Mouse (Mus musculus): ENCODE measurements around the gene Csnk1g1. TPM values are rescaled to one million over a fixed set of nuclear protein-coding genes. Genes with fewer than 3 reads are reported as not detected.
A peak's percentile ranks its signal among the peaks of the same experiment; 100 is the strongest.

Gene Csnk1g1
- polyA plus RNA-seq, 1 experiment from 2014 or later: 27.8 TPM

DNA sequence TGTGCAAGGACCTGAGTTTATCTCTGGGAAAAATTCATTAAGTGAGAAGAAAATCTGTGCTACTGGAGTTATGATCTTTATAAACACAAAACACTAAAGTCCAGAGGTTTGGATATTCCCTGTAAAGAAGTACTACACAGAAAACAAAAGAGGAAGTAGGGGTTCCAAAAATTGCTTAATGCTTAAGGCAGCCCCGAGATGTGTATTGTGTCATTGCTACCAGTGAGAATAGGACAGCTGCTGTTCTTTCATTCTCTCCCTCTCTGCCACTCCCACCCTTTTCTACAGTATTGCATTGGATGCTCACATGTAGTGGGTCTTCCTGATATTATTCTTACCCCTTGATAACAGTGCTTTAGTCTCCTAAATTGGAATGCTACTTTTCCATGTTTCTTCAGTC, 74.1 kb downstream of the Csnk1g1 start:
- Histone ChIP-seq H3K9me3 (ENCODE audit: control insufficient read depth, low read length) (no peaks in the 10 kb centered on the region), H3K4me1 (replicated peaks; ENCODE audit: control insufficient read depth, insufficient read depth, low read length) (no peaks in the 10 kb centered on the region), H3K27me3 (replicated peaks; ENCODE audit: control insufficient read depth, insufficient read depth, low read length) (no peaks in the 10 kb centered on the region), H3K4me3 (replicated peaks; ENCODE audit: low read length) (no peak overlapping the region), H3K36me3 (ENCODE audit: control insufficient read depth, insufficient read depth) (no peaks in the 10 kb centered on the region), H3K27ac (ENCODE audit: low read length) (no peak overlapping the region), H3K9ac (replicated peaks; ENCODE audit: low read depth, low read length) (no peak overlapping the region), H3K4me2 (ENCODE audit: low read length) (no peak overlapping the region)
- no peak for ATAC-seq
- WGBS: 65% methylated on average over 1 of the region's 1 CpGs

DNA sequence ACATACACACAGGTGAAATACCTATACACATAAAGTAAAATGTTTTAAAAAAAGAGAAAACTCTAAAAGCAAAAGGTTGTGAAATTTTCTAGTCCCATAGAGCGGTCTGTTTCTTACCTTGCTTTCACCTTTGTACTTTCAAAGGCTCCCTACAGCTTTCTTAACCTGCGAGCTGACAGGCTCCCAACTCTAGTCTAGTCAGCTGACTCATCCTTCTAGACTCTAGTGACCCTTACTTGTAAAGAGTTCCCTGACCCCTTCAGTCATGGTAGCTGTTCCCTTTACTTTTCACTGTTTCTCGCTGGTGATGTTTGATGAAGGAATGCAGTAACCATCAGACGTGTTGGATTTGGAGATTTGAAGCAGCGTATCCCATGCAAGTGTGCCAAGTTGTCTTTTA, 78.3 kb downstream of the Csnk1g1 start:
- 88% methylated on average over 5 of the region's 5 CpGs for WGBS
- no peak overlapping the region for H3K4me2 ChIP-seq (ENCODE audit: low read length)

DNA sequence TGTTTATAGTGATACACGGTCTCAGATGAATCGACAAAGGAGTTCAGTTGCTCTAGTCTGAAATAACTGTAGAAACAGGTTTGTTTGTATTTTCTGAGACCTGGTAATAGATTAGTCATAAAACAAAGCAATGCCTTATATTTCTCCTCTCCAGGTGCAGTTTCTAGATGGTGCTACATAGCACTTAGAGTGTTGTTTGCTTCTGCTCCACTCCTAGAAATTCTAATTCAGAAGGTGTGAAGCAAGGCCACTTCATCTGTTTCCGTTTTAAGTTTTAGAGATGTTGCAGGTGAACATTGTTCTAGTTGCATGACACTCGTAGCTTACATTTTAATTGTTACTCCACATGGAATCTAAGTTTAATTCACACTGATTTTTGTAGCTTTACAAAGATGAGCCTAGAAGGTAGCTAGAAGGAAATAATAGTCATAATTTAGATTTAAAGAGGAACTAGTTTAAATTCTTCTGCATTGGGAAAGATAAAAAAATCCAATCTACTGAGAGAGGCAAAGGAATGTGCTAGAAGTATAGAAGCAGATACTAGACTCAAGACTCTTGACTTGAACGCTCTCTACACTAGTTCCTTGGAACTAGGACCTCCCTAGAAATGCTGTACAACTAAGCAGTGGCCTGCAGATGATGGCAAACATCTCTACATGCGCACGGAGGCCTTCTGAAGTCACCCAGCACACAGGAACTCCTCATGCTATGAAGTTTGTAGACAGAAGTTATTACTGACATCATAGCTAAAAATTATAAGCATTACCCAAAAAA, 87.1 kb downstream of the Csnk1g1 start:
- no peaks in the 10 kb centered on the region for H3K4me1 ChIP-seq (replicated peaks; ENCODE audit: control insufficient read depth, insufficient read depth, low read length)
- no peaks in the 10 kb centered on the region for H3K27me3 ChIP-seq (replicated peaks; ENCODE audit: control insufficient read depth, insufficient read depth, low read length)
- H3K9me3 ChIP-seq (ENCODE audit: control insufficient read depth, low read length): no peaks in the 10 kb centered on the region
- no peak overlapping the region for H3K4me2 ChIP-seq (ENCODE audit: low read length)
- H3K9ac ChIP-seq (replicated peaks; ENCODE audit: low read depth, low read length): no peak overlapping the region
- no peaks in the 10 kb centered on the region for H3K36me3 ChIP-seq (ENCODE audit: control insufficient read depth, insufficient read depth)
- no peak for ATAC-seq
- H3K4me3 ChIP-seq (replicated peaks; ENCODE audit: low read length): no peak overlapping the region
- WGBS: 93% methylated on average over 7 of the region's 7 CpGs
- no peak overlapping the region for H3K27ac ChIP-seq (ENCODE audit: low read length)

More for the DNA sequence above, 78.3 kb downstream of the Csnk1g1 start:
- H3K27me3 ChIP-seq (replicated peaks; ENCODE audit: control insufficient read depth, insufficient read depth, low read length): no peaks in the 10 kb centered on the region
- H3K27ac ChIP-seq (ENCODE audit: low read length): no peak overlapping the region
- no peak overlapping the region for H3K9ac ChIP-seq (replicated peaks; ENCODE audit: low read depth, low read length)
- H3K36me3 ChIP-seq (ENCODE audit: control insufficient read depth, insufficient read depth): no peaks in the 10 kb centered on the region
- H3K9me3 ChIP-seq (ENCODE audit: control insufficient read depth, low read length): no peaks in the 10 kb centered on the region
- no peaks in the 10 kb centered on the region for H3K4me1 ChIP-seq (replicated peaks; ENCODE audit: control insufficient read depth, insufficient read depth, low read length)
- no peak overlapping the region for H3K4me3 ChIP-seq (replicated peaks; ENCODE audit: low read length)
- no peak for ATAC-seq

DNA sequence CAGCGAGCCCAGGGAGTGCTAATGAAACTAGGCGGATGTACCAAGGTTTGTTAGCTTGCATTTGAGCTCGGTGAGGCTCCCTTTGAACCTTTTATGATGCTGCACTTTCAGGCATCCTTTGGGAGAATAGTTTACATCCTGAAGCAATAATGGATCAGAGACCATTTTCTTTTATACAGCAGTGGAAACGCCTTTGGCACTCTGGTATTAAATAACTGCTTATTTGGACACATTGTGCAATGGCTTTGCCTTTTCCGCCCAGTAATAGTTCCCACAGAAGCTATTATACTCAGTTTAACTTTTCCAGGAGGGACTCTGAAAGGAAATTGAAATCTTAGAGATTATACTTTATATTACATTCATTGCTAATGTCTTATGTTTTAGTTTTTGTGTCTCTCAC, 90.2 kb downstream of the Csnk1g1 start:
- Histone ChIP-seq H3K9ac (replicated peaks; ENCODE audit: low read depth, low read length) (no peak overlapping the region), H3K27ac (ENCODE audit: low read length) (no peak overlapping the region), H3K36me3 (ENCODE audit: control insufficient read depth, insufficient read depth) (peaks cover 3% of the 10 kb centered on the region; the same call in 1 of the 2 replicates), H3K4me1 (replicated peaks; ENCODE audit: control insufficient read depth, insufficient read depth, low read length) (no peaks in the 10 kb centered on the region), H3K27me3 (replicated peaks; ENCODE audit: control insufficient read depth, insufficient read depth, low read length) (no peaks in the 10 kb centered on the region), H3K4me3 (replicated peaks; ENCODE audit: low read length) (no peak overlapping the region), H3K9me3 (ENCODE audit: control insufficient read depth, low read length) (no peaks in the 10 kb centered on the region), H3K4me2 (ENCODE audit: low read length) (no peak overlapping the region)
- no peak for ATAC-seq
- 40% methylated on average over 5 of the region's 5 CpGs for WGBS

DNA sequence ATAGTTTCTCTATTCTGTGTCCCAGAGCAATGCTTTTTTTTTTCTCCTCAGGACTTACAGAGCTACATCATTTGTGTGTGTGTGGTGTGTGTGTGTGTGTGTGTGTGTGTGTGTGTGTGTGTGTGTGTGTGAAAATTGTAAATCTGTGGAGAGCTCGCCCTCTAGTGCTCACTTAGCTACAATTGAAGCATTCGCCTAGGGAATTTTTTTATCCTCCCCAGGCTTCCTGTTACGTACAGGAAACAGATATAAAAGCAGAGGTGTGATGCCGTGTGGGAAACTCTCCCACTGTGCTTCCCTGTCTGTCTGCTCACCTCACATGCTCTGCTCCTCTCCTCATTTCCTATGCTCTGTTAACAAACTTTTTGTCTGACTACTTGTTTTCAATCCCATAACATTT, 95.7 kb downstream of the Csnk1g1 start:
- H3K4me2 ChIP-seq (ENCODE audit: low read length): no peak overlapping the region
- H3K27me3 ChIP-seq (replicated peaks; ENCODE audit: control insufficient read depth, insufficient read depth, low read length): no peaks in the 10 kb centered on the region
- ATAC-seq: no peak
- H3K9ac ChIP-seq (replicated peaks; ENCODE audit: low read depth, low read length): no peak overlapping the region
- no peaks in the 10 kb centered on the region for H3K9me3 ChIP-seq (ENCODE audit: control insufficient read depth, low read length)
- H3K36me3 ChIP-seq (ENCODE audit: control insufficient read depth, insufficient read depth): peaks cover 5% of the 10 kb centered on the region; the same call in 1 of the 2 replicates
- no peak overlapping the region for H3K27ac ChIP-seq (ENCODE audit: low read length)
- WGBS: 39% methylated on average over 4 of the region's 4 CpGs
- no peaks in the 10 kb centered on the region for H3K4me1 ChIP-seq (replicated peaks; ENCODE audit: control insufficient read depth, insufficient read depth, low read length)
- H3K4me3 ChIP-seq (replicated peaks; ENCODE audit: low read length): no peak overlapping the region

DNA sequence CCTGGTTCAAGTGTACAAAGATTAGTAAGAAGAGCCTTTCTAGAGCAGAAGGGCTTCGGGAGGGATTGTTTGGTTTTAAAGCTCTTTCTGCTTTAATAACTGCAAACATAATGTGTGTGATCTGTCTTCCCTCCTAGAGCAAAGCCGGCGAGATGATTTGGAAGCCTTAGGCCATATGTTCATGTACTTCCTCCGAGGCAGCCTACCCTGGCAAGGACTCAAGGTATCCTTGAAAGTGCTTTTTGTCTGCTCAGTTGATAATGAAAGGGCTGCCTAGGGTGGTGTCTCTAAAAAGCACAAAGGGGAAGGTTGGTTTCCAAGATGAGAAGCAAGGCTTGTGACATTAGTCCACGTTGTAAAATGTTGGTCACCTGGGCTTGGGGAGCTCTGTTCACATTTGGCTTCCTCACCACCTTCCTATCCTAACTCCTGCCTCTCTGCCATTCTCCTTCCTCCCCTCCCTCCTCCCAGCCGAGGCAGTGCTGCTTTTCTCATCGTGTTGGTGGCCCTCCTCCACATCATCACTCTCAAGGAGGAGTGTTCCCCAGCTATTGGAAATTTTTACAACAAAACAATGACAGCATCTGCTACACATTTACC, 99.0 kb downstream of the Csnk1g1 start:
- Histone ChIP-seq H3K27me3 (replicated peaks; ENCODE audit: control insufficient read depth, insufficient read depth, low read length) (no peaks in the 10 kb centered on the region), H3K4me3 (replicated peaks; ENCODE audit: low read length) (no peak overlapping the region), H3K4me1 (replicated peaks; ENCODE audit: control insufficient read depth, insufficient read depth, low read length) (no peaks in the 10 kb centered on the region), H3K9ac (replicated peaks; ENCODE audit: low read depth, low read length) (no peak overlapping the region), H3K9me3 (ENCODE audit: control insufficient read depth, low read length) (no peaks in the 10 kb centered on the region), H3K36me3 (ENCODE audit: control insufficient read depth, insufficient read depth) (peaks cover 7% of the 10 kb centered on the region; the same call in 1 of the 2 replicates), H3K27ac (ENCODE audit: low read length) (peak overlapping the region; percentile 47), H3K4me2 (ENCODE audit: low read length) (no peak overlapping the region)
- ATAC-seq: no peak
- whole genome bisulfite sequencing: 52% methylated on average over 7 of the region's 7 CpGs

DNA sequence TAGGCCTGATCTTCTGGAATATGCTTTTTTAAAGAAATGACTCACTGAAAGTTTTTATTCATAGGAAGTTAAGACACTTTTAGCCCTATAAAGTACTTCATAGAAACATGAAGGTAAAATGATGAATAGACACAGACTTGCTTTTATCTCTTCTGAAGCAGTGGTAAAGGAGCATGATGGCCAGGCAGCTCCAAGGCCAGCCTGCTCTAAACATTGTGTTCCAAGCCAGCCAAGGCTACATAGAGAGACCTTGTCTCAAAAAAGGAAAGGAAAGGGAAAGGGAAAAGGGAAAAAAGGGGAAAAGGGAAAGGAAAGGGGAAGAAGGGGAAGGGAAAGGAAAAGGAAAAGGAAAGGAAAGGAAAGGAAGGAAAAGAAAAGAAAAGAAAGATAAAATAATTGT, 111.9 kb downstream of the Csnk1g1 start:
- H3K4me3 ChIP-seq (replicated peaks; ENCODE audit: low read length): no peak overlapping the region
- no peaks in the 10 kb centered on the region; the same call in 1 of the 2 replicates for H3K36me3 ChIP-seq (ENCODE audit: control insufficient read depth, insufficient read depth)
- no peak for ATAC-seq
- H3K4me2 ChIP-seq (ENCODE audit: low read length): no peak overlapping the region
- H3K27ac ChIP-seq (ENCODE audit: low read length): no peak overlapping the region
- H3K4me1 ChIP-seq (replicated peaks; ENCODE audit: control insufficient read depth, insufficient read depth, low read length): no peaks in the 10 kb centered on the region
- H3K9ac ChIP-seq (replicated peaks; ENCODE audit: low read depth, low read length): no peak overlapping the region
- no peaks in the 10 kb centered on the region for H3K27me3 ChIP-seq (replicated peaks; ENCODE audit: control insufficient read depth, insufficient read depth, low read length)
- no peaks in the 10 kb centered on the region for H3K9me3 ChIP-seq (ENCODE audit: control insufficient read depth, low read length)

DNA sequence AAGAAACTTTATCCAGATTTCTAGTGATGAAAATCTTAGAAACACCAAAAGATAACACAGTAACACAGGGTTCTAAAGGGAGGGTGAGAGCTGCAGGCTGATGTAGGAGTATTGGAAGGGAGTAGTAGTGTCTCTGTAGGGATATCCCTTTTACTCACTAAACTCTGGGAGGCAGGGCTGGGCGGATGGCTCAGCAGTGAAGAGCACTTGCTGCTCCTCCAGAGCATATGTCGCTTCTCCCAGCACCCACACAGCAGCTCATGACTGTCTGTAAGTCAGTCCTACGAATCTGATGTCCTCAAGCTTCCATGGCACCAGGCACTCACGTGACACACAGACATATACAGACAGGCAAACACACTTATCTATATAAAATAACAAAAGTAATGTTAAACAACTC, 129.4 kb downstream of the Csnk1g1 start:
- 88% methylated on average over 4 of the region's 4 CpGs for WGBS
- no peaks in the 10 kb centered on the region for H3K4me1 ChIP-seq (replicated peaks; ENCODE audit: control insufficient read depth, insufficient read depth, low read length)
- H3K36me3 ChIP-seq (ENCODE audit: control insufficient read depth, insufficient read depth): peaks cover 6% of the 10 kb centered on the region
- H3K27me3 ChIP-seq (replicated peaks; ENCODE audit: control insufficient read depth, insufficient read depth, low read length): no peaks in the 10 kb centered on the region
- no peaks in the 10 kb centered on the region for H3K9me3 ChIP-seq (ENCODE audit: control insufficient read depth, low read length)
- no peak overlapping the region for H3K27ac ChIP-seq (ENCODE audit: low read length)
- no peak overlapping the region for H3K4me2 ChIP-seq (ENCODE audit: low read length)
- no peak overlapping the region for H3K9ac ChIP-seq (replicated peaks; ENCODE audit: low read depth, low read length)
- no peak overlapping the region for H3K4me3 ChIP-seq (replicated peaks; ENCODE audit: low read length)
- no peak for ATAC-seq

DNA sequence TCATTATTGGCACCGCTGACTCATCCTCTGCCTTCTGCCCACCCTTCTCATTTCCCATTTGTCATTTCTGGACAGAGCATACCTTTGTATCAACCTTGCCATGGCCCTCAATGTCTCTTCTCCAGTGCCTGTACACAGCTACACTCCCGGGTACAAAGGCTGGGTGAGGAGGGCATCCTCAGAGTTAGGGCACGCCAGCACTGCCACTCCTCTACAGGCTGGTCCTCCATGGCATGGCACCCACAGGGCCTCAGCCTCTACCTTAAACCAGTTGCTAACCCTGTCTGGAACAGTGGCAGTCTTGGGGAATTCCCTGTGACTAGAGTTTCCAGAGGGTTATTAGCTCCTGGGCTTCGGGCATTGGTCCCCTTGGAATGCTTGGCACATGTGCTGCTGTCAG, 129.9 kb downstream of the Csnk1g1 start:
- H3K27ac ChIP-seq (ENCODE audit: low read length): no peak overlapping the region
- no peaks in the 10 kb centered on the region for H3K27me3 ChIP-seq (replicated peaks; ENCODE audit: control insufficient read depth, insufficient read depth, low read length)
- no peak overlapping the region for H3K4me2 ChIP-seq (ENCODE audit: low read length)
- H3K9me3 ChIP-seq (ENCODE audit: control insufficient read depth, low read length): no peaks in the 10 kb centered on the region
- H3K9ac ChIP-seq (replicated peaks; ENCODE audit: low read depth, low read length): no peak overlapping the region
- no peaks in the 10 kb centered on the region for H3K4me1 ChIP-seq (replicated peaks; ENCODE audit: control insufficient read depth, insufficient read depth, low read length)
- no peak for ATAC-seq
- H3K36me3 ChIP-seq (ENCODE audit: control insufficient read depth, insufficient read depth): peaks cover 6% of the 10 kb centered on the region
- WGBS: 92% methylated on average over 4 of the region's 4 CpGs
- H3K4me3 ChIP-seq (replicated peaks; ENCODE audit: low read length): no peak overlapping the region

All from forebrain, embryonic 16.5 days (tissue).